Mouse (Mus musculus): ENCODE results near the gene Cped1.

DNA sequence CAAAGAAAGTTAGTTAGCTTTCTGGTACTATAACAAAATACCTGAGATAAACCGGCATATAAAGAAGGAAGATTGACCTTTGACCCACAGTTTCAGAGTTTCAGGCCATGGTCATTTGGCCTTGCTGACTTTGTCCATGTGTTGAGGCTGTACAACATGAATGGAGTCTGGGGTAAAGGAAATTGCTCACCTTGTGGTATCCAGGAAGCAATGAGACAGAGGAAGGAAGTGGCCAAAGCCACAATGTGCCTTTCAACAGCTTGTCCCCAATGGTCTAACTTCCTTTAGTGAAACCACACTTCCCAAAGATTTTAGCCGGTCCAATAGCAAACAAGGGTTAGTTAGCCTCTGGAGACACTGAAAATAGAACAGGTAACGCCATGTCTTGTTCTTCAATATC, 65.8 kb downstream of the Cped1 start:
- TF ChIP-seq CTCF (IDR thresholded peaks at IDR 0.05; ENCODE audit: low read depth, low read length), result no peak
- TF ChIP-seq GATA1 (IDR thresholded peaks at IDR 0.05; ENCODE audit: borderline replicate concordance, low read length), result no peak
- TF ChIP-seq POLR2AphosphoS5 (IDR thresholded peaks at IDR 0.05; ENCODE audit: insufficient replicate concordance, low read depth, low read length), result no peak
